In the genomic region with DNA sequence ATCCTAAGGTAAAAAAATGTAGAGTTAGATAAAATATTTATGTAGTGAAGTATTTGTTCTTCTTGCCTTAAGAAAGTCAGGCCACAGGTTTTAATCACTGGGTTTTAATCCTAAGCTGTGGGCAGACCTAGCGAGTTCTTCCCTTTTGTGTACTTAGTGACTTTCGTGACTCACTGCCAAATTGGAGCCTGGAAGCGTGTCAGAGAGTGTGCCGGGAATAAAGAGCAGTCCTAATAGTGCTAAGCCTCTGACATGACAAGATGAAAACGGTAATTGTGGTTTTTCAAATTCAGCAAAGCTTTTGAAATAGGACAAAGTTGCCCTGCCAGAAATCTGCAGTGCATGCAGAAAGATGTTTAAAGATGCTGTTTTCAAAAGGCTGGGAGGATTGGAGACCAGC, we compare ENCODE assay signal across 12 mouse cellular contexts. TPM values are rescaled to one million over a fixed set of nuclear protein-coding genes. Genes with fewer than 3 reads are reported as not detected.
A peak's percentile ranks its signal among the peaks of the same experiment; 100 is the strongest.
DNase-seq lines count a peak whose midpoint lies in the region; ATAC-seq and TF ChIP-seq lines count a peak whose summit lies in the region.
"Had no signal": no experiment of that assay in that cellular context is flagged by ENCODE, and none has a peak within 500 bp of the region (broad histone marks: within the 10 kb centered on the region; RNA-seq: fewer than 3 reads in every experiment).

No protein-coding gene starts in this region.

- H3K4me3 ChIP-seq in forebrain, embryonic 16.5 days (replicated peaks; ENCODE audit: low read length): no peak overlapping the region
- H3K4me3 ChIP-seq in forebrain, embryonic 11.5 days (ENCODE audit: low read depth, low read length): no peak overlapping the region
- H3K4me3 ChIP-seq in midbrain, embryonic 14.5 days (replicated peaks; ENCODE audit: low read depth, low read length): no peak overlapping the region
- H3K4me3 ChIP-seq in midbrain, embryonic 13.5 days (replicated peaks): no peak overlapping the region
- H3K4me3 ChIP-seq in olfactory bulb, adult 2 months (ENCODE audit: insufficient read depth, low read depth, low read length): no peak overlapping the region
- H3K4me3 ChIP-seq: heart, embryonic 15.5 days; limb, embryonic 10.5 days had no signal

- no peak for TF ChIP-seq CTCF in olfactory bulb, adult 2 months (IDR thresholded peaks at IDR 0.05; ENCODE audit: insufficient read depth, low read depth, low read length)

- ATAC-seq in forebrain, embryonic 16.5 days: peak; percentile 75; the same call in 1 of the 2 replicates
- ATAC-seq in forebrain, embryonic 11.5 days (replicated peaks; ENCODE audit: low FRiP score): no peak
- ATAC-seq in midbrain, embryonic 14.5 days (ENCODE audit: low FRiP score, low TSS enrichment): no peak
- ATAC-seq in midbrain, embryonic 13.5 days: no peak
- ATAC-seq in monocyte, adult 5-6 weeks (replicated peaks; ENCODE audit: insufficient number of reproducible peaks, low FRiP score, low TSS enrichment, poor library complexity, severe bottlenecking): no peak

- no peak overlapping the region for H3K27ac ChIP-seq in forebrain, embryonic 16.5 days (ENCODE audit: low read length)
- no peak overlapping the region for H3K27ac ChIP-seq in forebrain, embryonic 11.5 days (ENCODE audit: low read depth, low read length)
- H3K27ac ChIP-seq in midbrain, embryonic 14.5 days (replicated peaks; ENCODE audit: low read depth, low read length): no peak overlapping the region
- no peak overlapping the region for H3K27ac ChIP-seq in midbrain, embryonic 13.5 days
- peak overlapping the region; percentile 90 for H3K27ac ChIP-seq in olfactory bulb, adult 2 months (ENCODE audit: insufficient read depth, low read depth, low read length)
- H3K27ac ChIP-seq: heart, embryonic 15.5 days; limb, embryonic 10.5 days had no signal

- no peaks in the 10 kb centered on the region for H3K9me3 ChIP-seq in forebrain, embryonic 16.5 days (ENCODE audit: control insufficient read depth, low read length)
- no peaks in the 10 kb centered on the region for H3K9me3 ChIP-seq in forebrain, embryonic 11.5 days (ENCODE audit: control insufficient read depth, low read length)
- H3K9me3 ChIP-seq in midbrain, embryonic 14.5 days (ENCODE audit: control insufficient read depth, low read length): no peaks in the 10 kb centered on the region
- H3K9me3 ChIP-seq in midbrain, embryonic 13.5 days: no peaks in the 10 kb centered on the region
- H3K9me3 ChIP-seq: limb, embryonic 10.5 days had no signal

- DNase-seq in forebrain, embryonic 11.5 days (ENCODE audit: low spot score): no peak
- DNase-seq in midbrain, embryonic 14.5 days: peak; percentile 70
- DNase-seq in gonadal fat pad, adult 2 months (ENCODE audit: low read depth): peak; percentile 33
- no peak for DNase-seq in testis, postnatal 10 days (ENCODE audit: low spot score)
- DNase-seq: kidney, adult 9 months; thymus, postnatal 14 days had no signal

- WGBS in forebrain, embryonic 16.5 days: 6% methylated on average over 5 of the region's 5 CpGs
- 27% methylated on average over 5 of the region's 5 CpGs for WGBS in forebrain, embryonic 11.5 days
- WGBS in midbrain, embryonic 14.5 days: 15% methylated on average over 5 of the region's 5 CpGs
- 17% methylated on average over 5 of the region's 5 CpGs for WGBS in midbrain, embryonic 13.5 days
- WGBS in olfactory bulb, adult 2 months: 7% methylated on average over 5 of the region's 5 CpGs

- no peak for TF ChIP-seq POLR2A in olfactory bulb, adult 2 months (IDR thresholded peaks at IDR 0.05; ENCODE audit: insufficient read depth, low read depth, low read length)

- H3K36me3 ChIP-seq in forebrain, embryonic 16.5 days (ENCODE audit: control insufficient read depth, insufficient read depth): no peaks in the 10 kb centered on the region
- H3K36me3 ChIP-seq in forebrain, embryonic 11.5 days (ENCODE audit: control insufficient read depth, insufficient read depth, low read length): no peaks in the 10 kb centered on the region
- peaks cover 8% of the 10 kb centered on the region; the same call in 1 of the 2 replicates for H3K36me3 ChIP-seq in midbrain, embryonic 14.5 days (ENCODE audit: control insufficient read depth, insufficient read depth, low read length)
- 0 out of 2 replicates have a peak, but pooled peaks cover 5% of the 10 kb centered on the region for H3K36me3 ChIP-seq in midbrain, embryonic 13.5 days

- peaks cover 10% of the 10 kb centered on the region for H3K4me1 ChIP-seq in forebrain, embryonic 16.5 days (replicated peaks; ENCODE audit: control insufficient read depth, insufficient read depth, low read length)
- H3K4me1 ChIP-seq in forebrain, embryonic 11.5 days (replicated peaks; ENCODE audit: control insufficient read depth, insufficient read depth, low read length): no peaks in the 10 kb centered on the region
- H3K4me1 ChIP-seq in midbrain, embryonic 14.5 days (ENCODE audit: control insufficient read depth, insufficient read depth, low read length): peaks cover 3% of the 10 kb centered on the region; the same call in 1 of the 2 replicates
- H3K4me1 ChIP-seq in midbrain, embryonic 13.5 days (replicated peaks): peaks cover 6% of the 10 kb centered on the region
- peaks cover 13% of the 10 kb centered on the region for H3K4me1 ChIP-seq in olfactory bulb, adult 2 months (ENCODE audit: control insufficient read depth, insufficient read depth, low read length)
- H3K4me1 ChIP-seq: heart, embryonic 15.5 days; limb, embryonic 10.5 days had no signal

- H3K27me3 ChIP-seq in forebrain, embryonic 16.5 days (replicated peaks; ENCODE audit: control insufficient read depth, insufficient read depth, low read length): no peaks in the 10 kb centered on the region
- no peaks in the 10 kb centered on the region for H3K27me3 ChIP-seq in forebrain, embryonic 11.5 days (ENCODE audit: control insufficient read depth, insufficient read depth, low read length)
- H3K27me3 ChIP-seq in midbrain, embryonic 14.5 days (ENCODE audit: control insufficient read depth, insufficient read depth, low read length): no peaks in the 10 kb centered on the region
- peaks cover 19% of the 10 kb centered on the region for H3K27me3 ChIP-seq in midbrain, embryonic 13.5 days
- H3K27me3 ChIP-seq: heart, embryonic 15.5 days had no signal

- H3K9ac ChIP-seq in forebrain, embryonic 16.5 days (replicated peaks; ENCODE audit: low read depth, low read length): no peak overlapping the region
- no peak overlapping the region for H3K9ac ChIP-seq in forebrain, embryonic 11.5 days (ENCODE audit: low read length)
- no peak overlapping the region for H3K9ac ChIP-seq in midbrain, embryonic 14.5 days (replicated peaks; ENCODE audit: low read length)
- H3K9ac ChIP-seq in midbrain, embryonic 13.5 days (replicated peaks): no peak overlapping the region
- H3K9ac ChIP-seq: heart, embryonic 15.5 days had no signal

- no peak overlapping the region for H3K4me2 ChIP-seq in forebrain, embryonic 16.5 days (ENCODE audit: low read length)
- no peak overlapping the region for H3K4me2 ChIP-seq in forebrain, embryonic 11.5 days (ENCODE audit: low read depth, low read length, severe bottlenecking)
- no peak overlapping the region for H3K4me2 ChIP-seq in midbrain, embryonic 14.5 days (ENCODE audit: low read length)
- H3K4me2 ChIP-seq in midbrain, embryonic 13.5 days (replicated peaks): no peak overlapping the region
- H3K4me2 ChIP-seq: heart, embryonic 15.5 days had no signal

RNA-seq across cellular contexts. Expression of gene Anapc16, which starts 43.8 kb away (rescaled TPM):
- 112 and 115 TPM in 2 replicates for polyA plus RNA-seq in forebrain, embryonic 16.5 days (2015; fragmentation: Nextera tagmentation; extraction: Ambion mirVana)
- polyA plus RNA-seq in forebrain, embryonic 11.5 days (2014; fragmentation: Nextera tagmentation; extraction: Ambion mirVana): 94.6 and 99.4 TPM in 2 replicates
- polyA plus RNA-seq in midbrain, embryonic 14.5 days (2014; fragmentation: Nextera tagmentation; extraction: Ambion mirVana): 97.2 and 105 TPM in 2 replicates
- 121 TPM in 2 replicates for polyA plus RNA-seq in midbrain, embryonic 13.5 days (2015; fragmentation: Nextera tagmentation; extraction: Ambion mirVana)
- polyA plus RNA-seq in gonadal fat pad, adult 2 months (2012; rRNA removed): 67.6 and 96.9 TPM in 2 replicates
- polyA plus RNA-seq in olfactory bulb, adult 2 months (2012; ENCODE audit: insufficient read depth, insufficient read length, low replicate concordance, missing spikeins): not detected in 2 replicates
- total RNA-seq in monocyte, adult 5-6 weeks (2017): 69.0 to 89.0 TPM (median 82.7 TPM) in 3 replicates

RNA-seq across cellular contexts. Expression of gene Ascc1, which starts 44.1 kb away (rescaled TPM):
- 45.1 and 50.0 TPM in 2 replicates for polyA plus RNA-seq in forebrain, embryonic 16.5 days (2015; fragmentation: Nextera tagmentation; extraction: Ambion mirVana)
- polyA plus RNA-seq in forebrain, embryonic 11.5 days (2014; fragmentation: Nextera tagmentation; extraction: Ambion mirVana): 35.8 and 38.4 TPM in 2 replicates
- 48.2 and 48.4 TPM in 2 replicates for polyA plus RNA-seq in midbrain, embryonic 14.5 days (2014; fragmentation: Nextera tagmentation; extraction: Ambion mirVana)
- 49.5 and 50.6 TPM in 2 replicates for polyA plus RNA-seq in midbrain, embryonic 13.5 days (2015; fragmentation: Nextera tagmentation; extraction: Ambion mirVana)
- 31.5 and 36.3 TPM in 2 replicates for polyA plus RNA-seq in gonadal fat pad, adult 2 months (2012; rRNA removed)
- not detected in 2 replicates for polyA plus RNA-seq in olfactory bulb, adult 2 months (2012; ENCODE audit: insufficient read depth, insufficient read length, low replicate concordance, missing spikeins)
- total RNA-seq in monocyte, adult 5-6 weeks (2017): 13.0 to 19.4 TPM (median 18.4 TPM) in 3 replicates

RNA-seq across cellular contexts. Expression of gene Spock2, which starts 59.3 kb away (rescaled TPM):
- polyA plus RNA-seq in forebrain, embryonic 16.5 days (2015; fragmentation: Nextera tagmentation; extraction: Ambion mirVana): 52.6 and 68.6 TPM in 2 replicates
- polyA plus RNA-seq in forebrain, embryonic 11.5 days (2014; fragmentation: Nextera tagmentation; extraction: Ambion mirVana): 5.5 and 5.7 TPM in 2 replicates
- 67.3 and 67.5 TPM in 2 replicates for polyA plus RNA-seq in midbrain, embryonic 14.5 days (2014; fragmentation: Nextera tagmentation; extraction: Ambion mirVana)
- polyA plus RNA-seq in midbrain, embryonic 13.5 days (2015; fragmentation: Nextera tagmentation; extraction: Ambion mirVana): 51.8 TPM in 2 replicates
- 29.0 and 38.6 TPM in 2 replicates for polyA plus RNA-seq in gonadal fat pad, adult 2 months (2012; rRNA removed)
- polyA plus RNA-seq in olfactory bulb, adult 2 months (2012; ENCODE audit: insufficient read depth, insufficient read length, low replicate concordance, missing spikeins): 129 and 224 TPM in 2 replicates
- total RNA-seq in monocyte, adult 5-6 weeks (2017): 0.10 to 0.58 TPM (median 0.21 TPM) in 3 replicates

Comparison
In these comparisons a context has a peak if more than half of its experiments do, and no peak if none do; other contexts are left out.
1. DNase-seq: peak in midbrain, embryonic 14.5 days (single experiment) and gonadal fat pad, adult 2 months (single experiment); none in forebrain, embryonic 11.5 days (single experiment) and testis, postnatal 10 days (single experiment).
2. RNA of gene Ascc1, which starts 44.1 kb away (polyA plus RNA-seq): 49.5 to 50.6 TPM in midbrain, embryonic 13.5 days, 45.1 to 50.0 TPM in forebrain, embryonic 16.5 days, 48.2 to 48.4 TPM in midbrain, embryonic 14.5 days, 35.8 to 38.4 TPM in forebrain, embryonic 11.5 days and 31.5 to 36.3 TPM in gonadal fat pad, adult 2 months; not detected in olfactory bulb, adult 2 months; every median in the first group is over 10 times any median in the second.